In genomic region chr1:38252766-38253079, GRCm38 (mm10) we compare ENCODE assay signal across 10 mouse cellular contexts.
DNase-seq lines count a peak whose midpoint lies in the region; ATAC-seq and TF ChIP-seq lines count a peak whose summit lies in the region.
"Had no signal": no experiment of that assay in that cellular context is flagged by ENCODE, and none has a peak within 500 bp of the region (broad histone marks: within the 10 kb centered on the region; RNA-seq: fewer than 3 reads in every experiment).

No protein-coding gene starts in this region.

- intact Hi-C loops in heart, postnatal 14 days (cut with DNase I) = no loop called here

- WGBS in lung, adult 2 months = 28% methylated on average over 2 of the region's 2 CpGs

- no peak overlapping the region for H3K4me3 ChIP-seq in E14TG2a.4 (replicated peaks; ENCODE audit: low read length)
- H3K4me3 ChIP-seq in lung, adult 2 months (replicated peaks; ENCODE audit: extremely low read depth, low read depth, low read length) = no peak overlapping the region
- H3K4me3 ChIP-seq: erythroblast, embryonic 14.5 days; limb, embryonic 12.5 days had no signal

- H3K9me3 ChIP-seq in E14TG2a.4 (ENCODE audit: low read length) = peaks cover 4% of the 10 kb centered on the region; the same call in 1 of the 2 replicates
- H3K9me3 ChIP-seq: limb, embryonic 12.5 days had no signal

- no peak for TF ChIP-seq POLR2A in brain, embryonic 14.5 days (IDR thresholded peaks at IDR 0.05; ENCODE audit: borderline replicate concordance, extremely low read depth, insufficient read depth, insufficient read length, poor library complexity, severe bottlenecking)
- TF ChIP-seq POLR2A in lung, adult 2 months (IDR thresholded peaks at IDR 0.05; ENCODE audit: borderline replicate concordance, extremely low read depth, low read depth, low read length) = no peak

- no peak for ATAC-seq in inflammation-experienced regulatory T-cells, adult 6 months

- H3K36me3 ChIP-seq in E14TG2a.4 (ENCODE audit: insufficient read depth, low read length) = no peaks in the 10 kb centered on the region

- 0 out of 2 replicates have a peak, but pooled peaks cover 6% of the 10 kb centered on the region for H3K4me1 ChIP-seq in E14TG2a.4 (replicated peaks; ENCODE audit: low read depth, low read length)
- H3K4me1 ChIP-seq in lung, adult 2 months (ENCODE audit: control insufficient read depth, insufficient read depth, low read length) = no peaks in the 10 kb centered on the region

- H3K27me3 ChIP-seq in E14TG2a.4 (ENCODE audit: insufficient read depth, low read length) = no peaks in the 10 kb centered on the region; the same call in 1 of the 2 replicates
- H3K27me3 ChIP-seq: limb, embryonic 12.5 days had no signal

- peak; percentile 94 for TF ChIP-seq CTCF in E14TG2a.4 (conservative IDR thresholded peaks at IDR 0.05; ENCODE audit: low read length)
- peak; percentile 75; the same call in 1 of the 2 replicates for TF ChIP-seq CTCF in brain, embryonic 14.5 days (IDR thresholded peaks at IDR 0.05; ENCODE audit: borderline replicate concordance, extremely low read depth, insufficient read depth, insufficient read length)
- peak; percentile 64 for TF ChIP-seq CTCF in lung, adult 2 months (IDR thresholded peaks at IDR 0.05; ENCODE audit: insufficient read depth, low read length)

- DNase-seq in heart, postnatal 14 days = peak; percentile 10 to 41
- DNase-seq in heart, adult 11 months = no peak
- DNase-seq in brain, embryonic 14.5 days (ENCODE audit: low read depth) = peak; percentile 77
- peak; percentile 13 for DNase-seq in lung, adult 2 months
- peak; percentile 65 for DNase-seq in testis, postnatal 10 days (ENCODE audit: low spot score)
- DNase-seq in right cerebral cortex, postnatal 4 days = no peak

Comparison
In these comparisons a context has a peak if more than half of its experiments do, and no peak if none do; other contexts are left out.
1. DNase-seq: peak in heart, postnatal 14 days (2 of 2), brain, embryonic 14.5 days (single experiment), lung, adult 2 months (single experiment) and testis, postnatal 10 days (single experiment); none in heart, adult 11 months (single experiment) and right cerebral cortex, postnatal 4 days (single experiment).
2. Peak in every context shown above with its lines, with median percentiles within 50 percentile points of each other: CTCF ChIP-seq.